In genomic region chr9:20790345-20790744, GRCm38 (mm10) we compare ENCODE assay signal across 26 mouse cellular contexts. TPM values are rescaled to one million over a fixed set of nuclear protein-coding genes. Genes with fewer than 3 reads are reported as not detected.
DNase-seq lines count a peak whose midpoint lies in the region; ATAC-seq and TF ChIP-seq lines count a peak whose summit lies in the region.
"Had no signal": no experiment of that assay in that cellular context is flagged by ENCODE, and none has a peak within 500 bp of the region (broad histone marks: within the 10 kb centered on the region; RNA-seq: fewer than 3 reads in every experiment).

No protein-coding gene starts in this region.

- peaks cover 4% of the 10 kb centered on the region; the same call in 1 of the 2 replicates for H3K9me3 ChIP-seq in forebrain, embryonic 10.5 days
- H3K9me3 ChIP-seq in forebrain, postnatal 0 days (ENCODE audit: low read length), result no peaks in the 10 kb centered on the region
- H3K9me3 ChIP-seq in midbrain, embryonic 11.5 days (ENCODE audit: control insufficient read depth, low read length), result 0 out of 2 replicates have a peak, but pooled peaks cover 3% of the 10 kb centered on the region
- no peaks in the 10 kb centered on the region for H3K9me3 ChIP-seq in midbrain, embryonic 14.5 days (ENCODE audit: control insufficient read depth, low read length)
- H3K9me3 ChIP-seq in limb, embryonic 12.5 days, result no peaks in the 10 kb centered on the region
- H3K9me3 ChIP-seq: heart, embryonic 10.5 days; hindbrain, embryonic 15.5 days; neural tube, embryonic 13.5 days had no signal

- no peak for TF ChIP-seq CTCF in forebrain, postnatal 0 days (IDR thresholded peaks at IDR 0.05; ENCODE audit: low read depth)

- no peak overlapping the region for H3K9ac ChIP-seq in forebrain, postnatal 0 days
- H3K9ac ChIP-seq in midbrain, embryonic 11.5 days (ENCODE audit: low read length), result no peak overlapping the region
- H3K9ac ChIP-seq in midbrain, embryonic 14.5 days (replicated peaks; ENCODE audit: low read length), result no peak overlapping the region
- no peak overlapping the region for H3K9ac ChIP-seq in limb, embryonic 12.5 days (replicated peaks)
- H3K9ac ChIP-seq: hindbrain, embryonic 15.5 days; lung, embryonic 14.5 days; neural tube, embryonic 13.5 days had no signal

- WGBS in forebrain, embryonic 10.5 days, result 66% methylated on average over 3 of the region's 3 CpGs
- 47% methylated on average over 3 of the region's 3 CpGs for WGBS in forebrain, postnatal 0 days
- 61% methylated on average over 3 of the region's 3 CpGs for WGBS in midbrain, embryonic 11.5 days
- 61% methylated on average over 3 of the region's 3 CpGs for WGBS in midbrain, embryonic 14.5 days
- 46% methylated on average over 3 of the region's 3 CpGs for WGBS in limb, embryonic 12.5 days

- no peaks in the 10 kb centered on the region for H3K36me3 ChIP-seq in forebrain, embryonic 10.5 days (replicated peaks)
- H3K36me3 ChIP-seq in forebrain, postnatal 0 days (ENCODE audit: insufficient read depth), result no peaks in the 10 kb centered on the region
- no peaks in the 10 kb centered on the region for H3K36me3 ChIP-seq in midbrain, embryonic 11.5 days (ENCODE audit: control insufficient read depth, insufficient read depth, low read length)
- no peaks in the 10 kb centered on the region for H3K36me3 ChIP-seq in midbrain, embryonic 14.5 days (ENCODE audit: control insufficient read depth, insufficient read depth, low read length)
- H3K36me3 ChIP-seq in limb, embryonic 12.5 days, result no peaks in the 10 kb centered on the region
- H3K36me3 ChIP-seq: heart, embryonic 10.5 days; hindbrain, embryonic 15.5 days; midbrain, embryonic 10.5 days; neural tube, embryonic 13.5 days had no signal

- 0 out of 2 replicates have a peak overlapping the region, but pooled peaks have one; percentile 12 for H3K27ac ChIP-seq in forebrain, embryonic 10.5 days
- H3K27ac ChIP-seq in forebrain, postnatal 0 days (ENCODE audit: low read depth, low read length), result no peak overlapping the region
- no peak overlapping the region for H3K27ac ChIP-seq in midbrain, embryonic 11.5 days (ENCODE audit: low read depth, low read length)
- H3K27ac ChIP-seq in midbrain, embryonic 14.5 days (replicated peaks; ENCODE audit: low read depth, low read length), result no peak overlapping the region
- H3K27ac ChIP-seq in limb, embryonic 12.5 days, result 0 out of 2 replicates have a peak overlapping the region, but pooled peaks have one; percentile 17
- H3K27ac ChIP-seq: heart, embryonic 10.5 days; hindbrain, embryonic 15.5 days; left cerebral cortex, adult 2 months; midbrain, embryonic 10.5 days; neural tube, embryonic 13.5 days had no signal

- DNase-seq in forebrain, embryonic 10.5 days (ENCODE audit: extremely low spot score, low spot score), result no peak
- no peak for DNase-seq in forebrain, postnatal 0 days
- DNase-seq in midbrain, embryonic 11.5 days (ENCODE audit: low spot score, missing footprints), result peak; percentile 69
- DNase-seq in midbrain, embryonic 14.5 days, result no peak
- DNase-seq in layer of hippocampus, adult 9-11 months, result no peak
- no peak for DNase-seq in heart, adult 18-20 months
- DNase-seq in yolk sac, embryonic 10.5 days (ENCODE audit: low spot score), result no peak
- DNase-seq: adrenal gland, postnatal 14 days; cerebellum, adult 8-10 months; gastrocnemius, postnatal 36 days; heart, postnatal 14 days; lung, embryonic 14.5 days; lung, postnatal 4 days; right cerebral cortex, adult 18-20 months; thymus, adult 18-20 months had no signal

- no peak for ATAC-seq in forebrain, postnatal 0 days
- 0 out of 2 replicates have a peak, but pooled peaks have one; percentile 55 for ATAC-seq in midbrain, embryonic 11.5 days (ENCODE audit: low FRiP score)
- no peak for ATAC-seq in midbrain, embryonic 14.5 days (ENCODE audit: low FRiP score, low TSS enrichment)
- no peak for ATAC-seq in limb, embryonic 12.5 days (ENCODE audit: insufficient number of reproducible peaks, insufficient read depth, low FRiP score, low TSS enrichment, low read depth)

- H3K4me1 ChIP-seq in forebrain, embryonic 10.5 days, result peaks cover 32% of the 10 kb centered on the region
- H3K4me1 ChIP-seq in forebrain, postnatal 0 days (ENCODE audit: insufficient read depth), result no peaks in the 10 kb centered on the region
- no peaks in the 10 kb centered on the region; the same call in 1 of the 2 replicates for H3K4me1 ChIP-seq in midbrain, embryonic 11.5 days (ENCODE audit: control insufficient read depth, insufficient read depth, low read length)
- H3K4me1 ChIP-seq in midbrain, embryonic 14.5 days (ENCODE audit: control insufficient read depth, insufficient read depth, low read length), result no peaks in the 10 kb centered on the region
- H3K4me1 ChIP-seq in limb, embryonic 12.5 days (replicated peaks), result peaks cover 9% of the 10 kb centered on the region

- H3K4me2 ChIP-seq in forebrain, postnatal 0 days (ENCODE audit: low read depth), result no peak overlapping the region
- no peak overlapping the region for H3K4me2 ChIP-seq in midbrain, embryonic 11.5 days
- H3K4me2 ChIP-seq in midbrain, embryonic 14.5 days (ENCODE audit: low read length), result no peak overlapping the region
- no peak overlapping the region for H3K4me2 ChIP-seq in limb, embryonic 12.5 days
- H3K4me2 ChIP-seq: hindbrain, embryonic 15.5 days; liver, embryonic 11.5 days; lung, embryonic 14.5 days; neural tube, embryonic 13.5 days had no signal

- H3K4me3 ChIP-seq in forebrain, embryonic 10.5 days, result no peak overlapping the region
- H3K4me3 ChIP-seq in forebrain, postnatal 0 days (ENCODE audit: low read depth, low read length), result no peak overlapping the region
- H3K4me3 ChIP-seq in midbrain, embryonic 11.5 days (ENCODE audit: low read depth, low read length), result no peak overlapping the region
- H3K4me3 ChIP-seq in midbrain, embryonic 14.5 days (replicated peaks; ENCODE audit: low read depth, low read length), result no peak overlapping the region
- H3K4me3 ChIP-seq in limb, embryonic 12.5 days (replicated peaks), result no peak overlapping the region
- H3K4me3 ChIP-seq: heart, embryonic 10.5 days; hindbrain, embryonic 15.5 days; left cerebral cortex, adult 2 months; midbrain, embryonic 10.5 days; neural tube, embryonic 13.5 days had no signal

- H3K27me3 ChIP-seq in forebrain, embryonic 10.5 days (ENCODE audit: poor library complexity, severe bottlenecking), result no peaks in the 10 kb centered on the region
- no peaks in the 10 kb centered on the region for H3K27me3 ChIP-seq in forebrain, postnatal 0 days (ENCODE audit: insufficient read depth, low read length)
- H3K27me3 ChIP-seq in midbrain, embryonic 11.5 days (ENCODE audit: control insufficient read depth, insufficient read depth, low read length), result no peaks in the 10 kb centered on the region
- no peaks in the 10 kb centered on the region for H3K27me3 ChIP-seq in midbrain, embryonic 14.5 days (ENCODE audit: control insufficient read depth, insufficient read depth, low read length)
- 0 out of 2 replicates have a peak, but pooled peaks cover 4% of the 10 kb centered on the region for H3K27me3 ChIP-seq in limb, embryonic 12.5 days
- H3K27me3 ChIP-seq: hindbrain, embryonic 15.5 days; neural tube, embryonic 13.5 days had no signal

RNA-seq across cellular contexts. Expression of gene Col5a3, which starts 24.5 kb away (rescaled TPM):
- 0.26 and 0.27 TPM in 2 replicates for polyA plus RNA-seq in forebrain, embryonic 10.5 days (2016; fragmentation: Nextera tagmentation; extraction: Ambion mirVana)
- total RNA-seq in forebrain, postnatal 0 days (2014; rRNA removed), result 1.2 and 3.7 TPM in 2 replicates
- polyA plus RNA-seq in forebrain, postnatal 0 days (2015; fragmentation: Nextera tagmentation; extraction: Ambion mirVana), result 0.40 TPM in 2 replicates
- 0.38 and 0.43 TPM in 2 replicates for polyA plus RNA-seq in midbrain, embryonic 11.5 days (2014; fragmentation: Nextera tagmentation; extraction: Ambion mirVana)
- polyA plus RNA-seq in midbrain, embryonic 14.5 days (2014; fragmentation: Nextera tagmentation; extraction: Ambion mirVana), result 0.45 and 0.66 TPM in 2 replicates
- polyA plus RNA-seq in limb, embryonic 12.5 days (2016; fragmentation: Nextera tagmentation; extraction: Ambion mirVana), result 0.28 and 0.55 TPM in 2 replicates
- total RNA-seq in heart, adult 18-20 months (2021), result 10 to 100 TPM; 14.4 to 16.1 TPM

RNA-seq across cellular contexts. Expression of gene Rdh8, which starts 28.0 kb away (rescaled TPM):
- polyA plus RNA-seq in forebrain, embryonic 10.5 days (2016; fragmentation: Nextera tagmentation; extraction: Ambion mirVana), result not detected in 2 replicates
- total RNA-seq in forebrain, postnatal 0 days (2014; rRNA removed), result not detected in 2 replicates
- not detected in 2 replicates for polyA plus RNA-seq in forebrain, postnatal 0 days (2015; fragmentation: Nextera tagmentation; extraction: Ambion mirVana)
- polyA plus RNA-seq in midbrain, embryonic 11.5 days (2014; fragmentation: Nextera tagmentation; extraction: Ambion mirVana), result not detected in 2 replicates
- not detected in 2 replicates for polyA plus RNA-seq in midbrain, embryonic 14.5 days (2014; fragmentation: Nextera tagmentation; extraction: Ambion mirVana)
- not detected in 2 replicates for polyA plus RNA-seq in limb, embryonic 12.5 days (2016; fragmentation: Nextera tagmentation; extraction: Ambion mirVana)
- not detected for total RNA-seq in heart, adult 18-20 months (2021)
- total RNA-seq: adrenal gland, postnatal 14 days; heart, postnatal 14 days; layer of hippocampus, adult 18-20 months; left cerebral cortex, adult 2 months; MEL had no signal
- polyA plus RNA-seq: forebrain, embryonic 11.5 days; heart, embryonic 10.5 days; hindbrain, embryonic 15.5 days; liver, embryonic 11.5 days; lung, embryonic 14.5 days; midbrain, embryonic 10.5 days; neural tube, embryonic 13.5 days; stomach, embryonic 14.5 days had no signal

RNA-seq across cellular contexts. Expression of gene Olfm2, which starts 44.2 kb away (rescaled TPM):
- 10.4 and 14.0 TPM in 2 replicates for polyA plus RNA-seq in forebrain, embryonic 10.5 days (2016; fragmentation: Nextera tagmentation; extraction: Ambion mirVana)
- total RNA-seq in forebrain, postnatal 0 days (2014; rRNA removed), result 251 and 263 TPM in 2 replicates
- polyA plus RNA-seq in forebrain, postnatal 0 days (2015; fragmentation: Nextera tagmentation; extraction: Ambion mirVana), result 210 and 249 TPM in 2 replicates
- polyA plus RNA-seq in midbrain, embryonic 11.5 days (2014; fragmentation: Nextera tagmentation; extraction: Ambion mirVana), result 33.6 and 35.3 TPM in 2 replicates
- 143 and 173 TPM in 2 replicates for polyA plus RNA-seq in midbrain, embryonic 14.5 days (2014; fragmentation: Nextera tagmentation; extraction: Ambion mirVana)
- 2.9 and 3.3 TPM in 2 replicates for polyA plus RNA-seq in limb, embryonic 12.5 days (2016; fragmentation: Nextera tagmentation; extraction: Ambion mirVana)
- total RNA-seq in heart, adult 18-20 months (2021), result under 1 TPM in 1 of 2 experiments, not detected in 1; 0.31 TPM

Comparison
In these comparisons a context has a peak if more than half of its experiments do, and no peak if none do; other contexts are left out.
1. H3K27ac ChIP-seq: peak in forebrain, embryonic 10.5 days (single experiment) and limb, embryonic 12.5 days (single experiment); none in forebrain, postnatal 0 days (single experiment), midbrain, embryonic 11.5 days (single experiment) and midbrain, embryonic 14.5 days (single experiment).